Mouse (Mus musculus) left cerebral cortex, postnatal 4 days (tissue): ENCODE measurements around the gene Cntnap5a. TPM values are rescaled to one million over a fixed set of nuclear protein-coding genes. Genes with fewer than 3 reads are reported as not detected.

Experiments used
- microRNA-seq: library from miRNA; unstranded; fragments of <30 nt; microRNA quantifications from one replicate; pipeline ENCODE4 v1.2.0, GENCODE M21; 2022
- total RNA-seq, 2 experiments: library from RNA; stranded (reverse); gene quantifications; 2 replicates each; pipeline ENCODE4 v1.2.3; 2021

Cntnap5a gene
- total RNA-seq, 2 experiments from 2014 or later: 20.9 to 23.8 TPM

Small RNAs within 50 kb of the gene (microRNA-seq; reads per million reads assigned to microRNA genes)
- not detected for gene Gm23393
